Mouse (Mus musculus): Measurements from ENCODE around the gene Crtac1. TPM values are rescaled to one million over a fixed set of nuclear protein-coding genes. Genes with fewer than 3 reads are reported as not detected.

Gene Crtac1
- 5.2 and 6.5 TPM in 2 replicates for polyA plus RNA-seq (2016; fragmentation: Nextera tagmentation; extraction: Ambion mirVana)

DNA sequence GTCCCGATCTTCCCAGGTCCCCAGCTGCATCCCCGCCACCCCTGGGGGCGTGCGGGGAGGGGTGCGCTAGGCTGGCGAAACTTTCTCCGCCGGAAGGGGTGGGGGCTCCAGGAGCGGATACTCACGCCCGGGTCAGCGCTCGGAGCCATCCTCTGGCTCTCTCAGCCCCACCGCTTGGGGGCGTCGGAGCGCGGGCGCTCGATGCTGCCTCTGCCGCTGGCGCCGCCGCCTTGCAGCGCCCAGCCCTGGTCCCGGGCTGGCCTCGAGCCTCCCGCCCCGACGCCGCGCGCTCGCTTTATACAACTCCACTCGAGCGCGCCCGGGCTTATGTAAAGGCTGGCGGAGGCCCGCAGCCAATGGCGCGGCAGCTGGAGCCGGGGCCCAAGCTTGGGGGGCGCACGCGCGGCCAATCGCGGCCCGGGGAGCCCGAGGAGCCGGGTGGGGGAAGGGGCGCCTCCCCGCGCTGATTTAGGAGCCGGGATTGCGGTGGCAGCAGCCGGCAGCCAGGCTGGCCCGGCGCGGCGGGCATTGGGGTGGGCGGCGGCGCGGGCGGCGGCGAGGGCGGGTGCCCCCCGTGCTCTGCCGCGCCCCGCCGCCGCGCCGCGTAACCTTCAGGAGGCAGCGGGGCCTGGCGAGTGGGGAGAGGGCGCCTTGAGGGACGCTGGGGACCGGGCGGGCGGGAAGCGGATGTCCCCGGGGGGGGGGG, at the start of gene Crtac1:
TSS of gene Crtac1 (minus strand) at position 299 of the 706 bp plus-strand sequence.
- Histone ChIP-seq H3K9ac (peak within 1 kb of the TSS; percentile 61), H3K27me3 (peaks cover 64% of the 10 kb centered on the region), H3K4me2 (replicated peaks) (peak within 1 kb of the TSS; percentile 96), H3K4me1 (peaks cover 13% of the 10 kb centered on the region), H3K36me3 (no peaks in the 10 kb centered on the region), H3K4me3 (peak within 1 kb of the TSS; percentile 58), H3K9me3 (no peaks in the 10 kb centered on the region), H3K27ac (no peak within 1 kb of the TSS)
- ATAC-seq (ENCODE audit: insufficient number of reproducible peaks, insufficient read depth, low FRiP score, low TSS enrichment) = peak; percentile 94
- WGBS = under 1% methylated on average over 66 of the region's 88 CpGs

DNA sequence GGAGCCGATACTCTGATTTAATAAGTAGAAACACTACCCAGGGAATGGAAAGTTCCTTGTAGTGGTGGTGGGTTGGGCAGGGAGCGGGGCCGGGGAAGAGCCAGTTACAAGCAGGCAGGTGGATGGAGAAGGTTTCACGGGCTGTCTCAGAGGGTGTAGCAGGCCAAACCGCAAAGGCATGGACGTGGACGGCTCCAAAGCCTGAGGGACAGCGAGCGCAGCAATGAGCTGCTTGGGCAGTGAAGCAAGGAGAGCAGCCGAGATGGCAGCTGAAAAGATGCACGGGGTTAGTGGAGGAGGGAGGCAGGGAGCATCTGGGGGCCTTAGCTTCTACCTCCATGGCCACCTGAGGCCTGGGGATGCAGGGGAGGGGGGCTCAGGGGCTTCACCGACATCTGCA, 46.7 kb upstream of the Crtac1 start:
- Histone ChIP-seq H3K4me3 (no peak overlapping the region), H3K9me3 (no peaks in the 10 kb centered on the region), H3K27me3 (peaks cover 6% of the 10 kb centered on the region; the same call in 1 of the 2 replicates), H3K4me2 (replicated peaks) (no peak overlapping the region), H3K4me1 (no peaks in the 10 kb centered on the region), H3K9ac (no peak overlapping the region), H3K36me3 (no peaks in the 10 kb centered on the region), H3K27ac (no peak overlapping the region)
- no peak for ATAC-seq (ENCODE audit: insufficient number of reproducible peaks, insufficient read depth, low FRiP score, low TSS enrichment)
- 56% methylated on average over 12 of the region's 12 CpGs for whole genome bisulfite sequencing

DNA sequence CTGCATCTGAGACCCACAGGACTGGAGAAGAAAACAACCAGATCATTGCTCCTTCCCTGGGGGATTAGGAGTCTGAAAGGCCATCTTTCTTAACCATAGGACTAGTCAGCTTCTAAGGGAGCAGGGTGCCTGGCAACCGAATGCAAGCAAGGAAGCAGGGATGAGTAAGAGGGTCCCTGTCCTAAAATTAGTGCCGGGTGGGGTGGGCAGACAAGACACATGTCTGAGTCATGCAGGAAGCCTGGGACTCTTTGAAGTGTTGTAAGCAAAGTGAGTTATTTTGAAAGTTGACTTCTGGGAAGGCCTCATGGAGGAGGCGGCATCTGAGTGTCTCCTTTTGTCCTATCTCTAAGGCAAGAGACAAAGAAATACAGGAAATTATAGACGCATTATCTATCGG, 46.2 kb upstream of the Crtac1 start:
- WGBS = 77% methylated on average over 5 of the region's 5 CpGs
- H3K27me3 ChIP-seq = peaks cover 6% of the 10 kb centered on the region; the same call in 1 of the 2 replicates

DNA sequence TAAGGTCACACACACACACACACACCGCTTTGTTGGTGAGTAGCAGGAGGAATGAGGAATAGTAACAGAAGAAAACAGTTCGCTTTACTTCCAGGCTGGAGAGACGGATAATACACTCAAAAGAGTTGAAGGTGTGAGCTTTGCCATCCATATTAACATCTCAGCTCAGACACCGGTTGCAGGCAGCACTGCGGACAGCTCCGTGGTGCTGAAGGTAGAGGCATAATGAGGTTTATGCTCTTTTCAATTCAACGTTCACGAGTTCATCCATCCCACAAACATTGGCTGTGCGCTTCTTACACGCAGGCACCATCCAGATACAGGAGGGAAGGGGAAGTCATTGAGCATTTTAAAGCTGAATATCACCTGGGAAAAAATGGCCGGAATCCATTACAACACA, 41.2 kb upstream of the Crtac1 start:
- H3K27me3 ChIP-seq = no peaks in the 10 kb centered on the region
- no peak overlapping the region for H3K4me3 ChIP-seq
- ATAC-seq (ENCODE audit: insufficient number of reproducible peaks, insufficient read depth, low FRiP score, low TSS enrichment) = no peak
- no peak overlapping the region for H3K9ac ChIP-seq
- H3K9me3 ChIP-seq = no peaks in the 10 kb centered on the region
- no peak overlapping the region for H3K27ac ChIP-seq
- no peaks in the 10 kb centered on the region for H3K36me3 ChIP-seq
- no peak overlapping the region for H3K4me2 ChIP-seq (replicated peaks)
- H3K4me1 ChIP-seq = no peaks in the 10 kb centered on the region
- WGBS = 29% methylated on average over 11 of the region's 11 CpGs

More for the DNA sequence above, 46.2 kb upstream of the Crtac1 start:
- Histone ChIP-seq H3K36me3 (no peaks in the 10 kb centered on the region), H3K27ac (no peak overlapping the region), H3K9ac (no peak overlapping the region), H3K4me1 (no peaks in the 10 kb centered on the region), H3K4me2 (replicated peaks) (no peak overlapping the region), H3K4me3 (no peak overlapping the region), H3K9me3 (no peaks in the 10 kb centered on the region)
- no peak for ATAC-seq (ENCODE audit: insufficient number of reproducible peaks, insufficient read depth, low FRiP score, low TSS enrichment)

DNA sequence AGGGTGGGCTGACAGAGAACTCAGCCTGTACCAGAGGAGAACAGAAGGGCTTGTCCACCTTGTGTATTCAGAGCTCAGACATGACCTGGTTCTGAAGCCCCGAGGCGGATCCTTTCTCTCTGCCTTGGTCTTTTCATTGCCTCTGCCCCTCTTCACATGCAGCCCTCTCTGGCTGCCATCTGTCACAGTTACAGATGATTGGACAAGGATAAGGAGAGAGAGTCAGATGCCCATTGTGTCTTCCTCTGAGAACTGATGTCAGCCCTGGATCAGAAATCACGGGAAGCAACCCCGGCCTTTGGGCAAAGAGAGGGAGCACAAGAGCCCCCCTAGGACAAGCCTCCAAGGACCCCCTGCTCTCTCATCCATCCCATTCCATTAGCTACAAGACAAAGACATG, 40.0 kb upstream of the Crtac1 start:
- Histone ChIP-seq H3K4me2 (replicated peaks) (no peak overlapping the region), H3K36me3 (no peaks in the 10 kb centered on the region), H3K4me1 (no peaks in the 10 kb centered on the region), H3K27me3 (no peaks in the 10 kb centered on the region), H3K4me3 (no peak overlapping the region), H3K9ac (no peak overlapping the region), H3K9me3 (no peaks in the 10 kb centered on the region), H3K27ac (no peak overlapping the region)
- no peak for ATAC-seq (ENCODE audit: insufficient number of reproducible peaks, insufficient read depth, low FRiP score, low TSS enrichment)
- 83% methylated on average over 4 of the region's 4 CpGs for WGBS

DNA sequence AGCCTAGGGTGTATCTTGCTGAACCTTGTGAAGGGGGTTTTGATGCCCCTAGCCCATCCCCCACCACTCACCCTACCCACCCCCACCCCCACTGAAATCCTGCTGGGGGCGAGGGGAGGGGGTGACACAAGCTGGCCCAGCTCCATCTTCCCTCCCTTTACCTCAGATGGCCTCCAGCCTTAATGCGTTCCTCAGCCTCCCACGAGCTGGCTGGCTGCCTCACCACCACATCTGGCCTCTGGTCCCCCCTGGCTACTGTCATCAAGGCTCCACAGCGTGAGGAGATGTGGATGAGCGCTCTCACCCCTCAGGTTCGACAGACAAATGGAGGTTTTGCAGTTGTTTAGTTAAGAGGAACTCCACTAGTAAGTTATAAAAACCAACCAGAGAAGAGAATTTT, 30.3 kb upstream of the Crtac1 start:
- Histone ChIP-seq H3K4me3 (no peak overlapping the region), H3K9me3 (no peaks in the 10 kb centered on the region), H3K4me2 (replicated peaks) (no peak overlapping the region), H3K4me1 (peaks cover 7% of the 10 kb centered on the region; the same call in 1 of the 2 replicates), H3K27ac (no peak overlapping the region), H3K36me3 (no peaks in the 10 kb centered on the region), H3K9ac (no peak overlapping the region), H3K27me3 (no peaks in the 10 kb centered on the region)
- WGBS = 33% methylated on average over 6 of the region's 6 CpGs
- ATAC-seq (ENCODE audit: insufficient number of reproducible peaks, insufficient read depth, low FRiP score, low TSS enrichment) = no peak

DNA sequence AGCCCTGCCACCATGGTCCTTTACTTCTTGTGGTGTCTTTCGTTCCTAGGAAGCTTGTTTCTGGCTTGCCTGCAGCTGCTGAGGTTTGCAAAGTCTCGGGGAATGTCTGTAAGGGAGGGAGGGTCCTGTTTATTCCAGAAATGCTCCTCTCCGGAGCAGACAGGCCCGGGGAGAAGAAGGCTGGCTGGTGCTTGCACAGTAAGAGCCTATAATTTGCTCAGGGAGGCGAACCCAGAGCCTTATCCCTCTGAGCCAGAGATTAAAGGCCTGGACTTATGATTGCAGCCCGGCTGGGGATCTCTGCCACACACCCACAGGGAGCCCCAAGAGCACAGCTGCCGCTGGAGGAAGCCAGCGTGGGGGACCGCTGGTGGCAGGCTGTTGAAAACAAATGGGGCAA, 29.8 kb upstream of the Crtac1 start:
- H3K4me3 ChIP-seq = no peak overlapping the region
- no peak overlapping the region for H3K27ac ChIP-seq
- H3K9ac ChIP-seq = no peak overlapping the region
- H3K4me2 ChIP-seq (replicated peaks) = 0 out of 2 replicates have a peak overlapping the region, but pooled peaks have one; percentile 5
- ATAC-seq (ENCODE audit: insufficient number of reproducible peaks, insufficient read depth, low FRiP score, low TSS enrichment) = no peak
- H3K9me3 ChIP-seq = no peaks in the 10 kb centered on the region
- no peaks in the 10 kb centered on the region for H3K36me3 ChIP-seq
- peaks cover 7% of the 10 kb centered on the region; the same call in 1 of the 2 replicates for H3K4me1 ChIP-seq
- WGBS = 30% methylated on average over 9 of the region's 9 CpGs
- H3K27me3 ChIP-seq = no peaks in the 10 kb centered on the region

DNA sequence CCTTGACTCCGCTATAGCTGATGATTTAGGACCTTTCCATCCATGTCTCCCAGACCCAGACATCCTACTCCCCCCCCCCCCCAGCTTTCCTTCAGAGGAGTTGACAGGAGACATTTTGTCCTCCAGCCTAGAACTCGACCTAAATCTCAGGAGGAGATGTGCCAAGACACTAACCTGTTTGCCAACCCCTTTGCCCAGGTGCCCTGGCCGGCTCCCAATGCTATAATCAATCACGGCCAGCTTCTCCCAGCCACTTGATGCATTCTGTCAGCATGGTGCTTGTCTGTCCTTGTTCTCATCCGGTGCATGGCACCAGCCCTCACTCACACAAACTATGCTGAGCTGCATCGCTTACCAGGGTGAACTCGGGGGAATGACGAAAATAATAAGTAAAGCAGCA, 27.9 kb upstream of the Crtac1 start:
- 85% methylated on average over 8 of the region's 8 CpGs for WGBS

DNA sequence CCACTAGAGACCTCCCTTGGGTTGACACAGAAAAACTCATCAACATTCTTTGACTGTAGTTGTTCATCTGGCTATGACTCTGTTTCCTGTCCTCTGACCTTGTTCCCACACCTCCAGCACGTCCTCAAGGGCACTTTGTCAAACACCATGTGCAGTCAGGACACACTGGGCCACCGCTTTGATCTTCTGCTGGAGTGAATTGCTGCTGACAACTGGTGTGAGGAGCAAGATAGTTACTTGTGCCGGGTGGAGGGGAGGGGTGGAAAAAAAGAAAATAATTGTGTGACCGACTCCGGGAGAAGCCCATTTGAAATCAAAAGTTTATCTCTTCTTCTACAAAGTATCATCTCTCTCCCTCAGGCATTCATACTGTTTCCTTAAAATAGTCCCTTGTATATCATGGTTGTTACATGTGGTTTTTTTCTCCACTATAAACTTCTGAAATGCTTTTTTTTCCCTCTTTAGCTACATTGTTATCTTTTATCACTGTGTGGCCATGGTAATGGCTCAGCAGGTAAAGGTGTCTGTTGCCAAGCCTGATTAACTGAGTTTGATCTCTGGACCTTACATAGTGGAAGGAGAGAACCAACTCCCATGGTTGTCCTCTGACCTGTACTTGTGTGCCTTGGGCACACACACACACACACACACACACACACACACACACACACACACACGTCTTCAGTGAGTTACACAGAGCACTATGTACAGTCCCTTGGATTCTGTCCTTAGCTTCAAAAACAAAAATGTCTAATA, 23.1 kb upstream of the Crtac1 start:
- ATAC-seq (ENCODE audit: insufficient number of reproducible peaks, insufficient read depth, low FRiP score, low TSS enrichment) = no peak
- no peak overlapping the region for H3K4me3 ChIP-seq
- H3K9me3 ChIP-seq = no peaks in the 10 kb centered on the region
- H3K4me1 ChIP-seq = no peaks in the 10 kb centered on the region
- H3K9ac ChIP-seq = no peak overlapping the region
- H3K4me2 ChIP-seq (replicated peaks) = no peak overlapping the region
- H3K27me3 ChIP-seq = no peaks in the 10 kb centered on the region
- no peak overlapping the region for H3K27ac ChIP-seq
- WGBS = 60% methylated on average over 6 of the region's 6 CpGs
- no peaks in the 10 kb centered on the region for H3K36me3 ChIP-seq

More for the DNA sequence above, 27.9 kb upstream of the Crtac1 start:
- peaks cover 7% of the 10 kb centered on the region; the same call in 1 of the 2 replicates for H3K4me1 ChIP-seq
- H3K36me3 ChIP-seq = no peaks in the 10 kb centered on the region
- no peaks in the 10 kb centered on the region for H3K27me3 ChIP-seq
- no peak overlapping the region for H3K27ac ChIP-seq
- no peak for ATAC-seq (ENCODE audit: insufficient number of reproducible peaks, insufficient read depth, low FRiP score, low TSS enrichment)
- no peak overlapping the region for H3K9ac ChIP-seq
- H3K9me3 ChIP-seq = no peaks in the 10 kb centered on the region
- no peak overlapping the region for H3K4me2 ChIP-seq (replicated peaks)
- H3K4me3 ChIP-seq = no peak overlapping the region

DNA sequence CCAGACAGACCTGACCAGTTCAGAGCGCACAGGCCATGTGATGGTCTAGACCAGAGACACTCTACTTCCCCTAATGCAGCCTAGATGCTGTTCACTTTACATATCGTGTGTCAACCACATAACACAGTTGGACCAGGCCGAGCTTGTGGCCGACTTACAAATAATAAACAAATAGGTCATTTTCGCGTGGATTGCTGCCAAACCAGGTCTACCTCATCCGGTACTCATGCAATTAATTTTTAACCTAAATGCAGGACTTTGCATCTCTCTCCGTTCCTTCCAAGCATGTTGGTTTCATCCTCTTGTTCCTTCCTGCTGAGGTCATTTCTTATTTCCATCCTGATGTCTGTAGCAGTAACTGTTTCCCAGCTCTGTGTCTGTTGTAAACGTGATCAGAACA, 22.4 kb upstream of the Crtac1 start:
- no peak overlapping the region for H3K27ac ChIP-seq
- H3K4me1 ChIP-seq = no peaks in the 10 kb centered on the region
- H3K27me3 ChIP-seq = no peaks in the 10 kb centered on the region
- no peaks in the 10 kb centered on the region for H3K36me3 ChIP-seq
- no peak overlapping the region for H3K4me2 ChIP-seq (replicated peaks)
- H3K9me3 ChIP-seq = no peaks in the 10 kb centered on the region
- H3K9ac ChIP-seq = no peak overlapping the region
- no peak for ATAC-seq (ENCODE audit: insufficient number of reproducible peaks, insufficient read depth, low FRiP score, low TSS enrichment)
- H3K4me3 ChIP-seq = no peak overlapping the region
- WGBS = 89% methylated on average over 9 of the region's 9 CpGs

DNA sequence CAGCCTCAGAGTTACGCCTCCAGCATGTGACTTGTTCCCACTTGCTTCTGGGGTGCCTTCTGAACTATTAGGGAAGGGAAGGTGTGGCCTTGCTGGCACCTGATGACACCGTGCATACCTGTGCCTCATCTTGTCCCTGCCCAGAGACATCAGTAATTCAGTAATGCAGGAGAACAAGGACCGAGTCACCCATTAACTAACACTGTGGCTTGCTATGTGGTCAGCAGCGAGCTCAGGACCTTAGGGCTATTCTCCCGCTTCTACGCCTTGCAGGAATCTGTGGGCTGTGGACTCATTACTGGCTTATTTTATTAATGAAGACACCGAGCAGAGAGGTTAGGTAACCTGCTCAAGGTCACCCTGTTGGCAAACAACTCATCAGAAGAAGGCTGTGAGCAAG, 21.0 kb upstream of the Crtac1 start:
- Histone ChIP-seq H3K4me2 (replicated peaks) (no peak overlapping the region), H3K27ac (no peak overlapping the region), H3K36me3 (no peaks in the 10 kb centered on the region), H3K9me3 (no peaks in the 10 kb centered on the region), H3K4me3 (no peak overlapping the region), H3K4me1 (no peaks in the 10 kb centered on the region), H3K9ac (no peak overlapping the region), H3K27me3 (no peaks in the 10 kb centered on the region)
- no peak for ATAC-seq (ENCODE audit: insufficient number of reproducible peaks, insufficient read depth, low FRiP score, low TSS enrichment)
- 84% methylated on average over 7 of the region's 7 CpGs for WGBS

DNA sequence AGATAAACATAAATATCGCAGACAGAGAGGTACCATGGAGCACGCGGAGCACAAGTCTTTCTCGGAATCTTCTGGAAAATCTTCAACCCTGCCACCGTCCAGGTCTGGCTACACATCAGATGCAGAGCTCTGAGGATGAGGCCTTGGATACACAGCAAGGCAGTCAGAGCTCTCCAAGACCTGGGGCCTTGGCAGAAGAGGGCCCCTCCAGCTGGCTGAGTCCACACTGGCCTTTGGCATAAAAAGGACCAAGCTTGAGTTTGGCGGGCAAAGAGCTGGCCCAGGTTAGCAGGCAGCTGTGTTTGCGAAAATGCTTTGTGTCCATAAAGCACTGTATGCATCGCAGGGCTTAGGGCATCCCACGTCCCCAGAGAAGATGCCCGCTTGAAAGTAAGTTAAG, 17.0 kb upstream of the Crtac1 start:
- no peaks in the 10 kb centered on the region for H3K36me3 ChIP-seq
- H3K4me3 ChIP-seq = no peak overlapping the region
- H3K27me3 ChIP-seq = no peaks in the 10 kb centered on the region
- whole genome bisulfite sequencing = 88% methylated on average over 10 of the region's 10 CpGs
- H3K9me3 ChIP-seq = no peaks in the 10 kb centered on the region
- no peak overlapping the region for H3K4me2 ChIP-seq (replicated peaks)
- no peak overlapping the region for H3K27ac ChIP-seq
- no peak for ATAC-seq (ENCODE audit: insufficient number of reproducible peaks, insufficient read depth, low FRiP score, low TSS enrichment)
- H3K9ac ChIP-seq = no peak overlapping the region
- H3K4me1 ChIP-seq = no peaks in the 10 kb centered on the region

All from embryonic facial prominence, embryonic 12.5 days (tissue).